Mouse (Mus musculus): ENCODE results near the gene Gm8300.

- TF ChIP-seq CTCF (IDR thresholded peaks at IDR 0.05; ENCODE audit: borderline replicate concordance, extremely low read depth, insufficient read depth, insufficient read length) (no peak), POLR2A (IDR thresholded peaks at IDR 0.05; ENCODE audit: borderline replicate concordance, extremely low read depth, insufficient read depth, insufficient read length, poor library complexity, severe bottlenecking) (no peak)
Observed at GRCm38 (mm10) chr12:87464678-87465297, 49.3 kb upstream of the Gm8300 start.

Data from brain, embryonic 14.5 days (tissue).